Mouse (Mus musculus) thymus, postnatal 14 days (tissue): ENCODE results near the gene Clec4e.
"Not testable (repeated sequence)": the region's sequence is repeated elsewhere in the genome, so short reads cannot be mapped to it uniquely, and the experiment has no call there.

Experiments used
- DNase-seq: peaks from one replicate; pipeline ENCODE4 v3.0.0; 2021

Gene Clec4e

DNA sequence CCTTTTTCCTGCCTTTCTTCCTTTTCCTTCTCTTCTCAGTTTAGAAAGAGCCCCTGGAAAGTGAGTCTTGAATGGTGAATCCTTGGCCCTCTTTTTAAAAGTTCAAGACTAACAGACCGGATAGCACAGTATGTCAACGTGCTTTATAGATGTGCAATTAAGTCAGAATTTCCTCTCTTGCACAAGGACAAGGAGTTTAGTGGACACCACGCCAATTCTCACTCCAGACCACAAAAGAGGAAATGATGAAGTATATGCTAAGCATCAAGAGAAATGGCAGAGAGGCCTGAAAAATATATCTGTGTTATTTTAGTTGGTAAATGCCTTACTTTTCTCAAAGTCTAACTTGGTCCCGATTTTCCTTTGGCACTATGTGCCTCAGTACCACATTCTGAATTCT lies at the start of gene Clec4e:
Gene Clec4e, minus strand, starts transcription at position 118 of the 400 bp plus-strand sequence.
- no peak for DNase-seq

DNA sequence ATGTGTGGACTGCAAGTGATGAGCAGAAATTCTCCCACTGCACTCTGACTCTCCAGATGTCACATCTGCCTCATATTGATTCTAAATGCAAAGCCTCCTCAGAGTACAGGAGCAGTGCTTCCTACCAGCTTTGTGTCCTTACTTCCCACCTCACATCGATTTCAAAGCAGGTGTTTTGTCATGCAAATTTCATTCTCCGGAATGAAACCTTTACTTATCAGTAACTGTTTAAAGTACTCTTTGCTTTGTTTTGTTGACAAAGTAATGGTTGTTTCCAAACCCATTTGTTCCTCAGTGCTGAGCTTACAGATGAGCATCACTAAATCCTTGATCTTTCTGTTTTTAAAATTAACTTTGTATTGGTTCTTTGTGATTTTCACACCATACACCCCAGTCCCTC lies 42.8 kb upstream of the Clec4e start:
- DNase-seq: no peak

- no peak for DNase-seq
Observed at GRCm38 (mm10) chr6:123308033-123308432, 18.4 kb upstream of the Clec4e start, which contains the start of gene Vmn2r19. Vmn2r19 (plus strand) TSS chr6:123308333.

- DNase-seq: not testable (repeated sequence)
Observed at GRCm38 (mm10) chr6:123306315-123306714, 16.6 kb upstream of the Clec4e start.

- no peak for DNase-seq
Observed at GRCm38 (mm10) chr6:123296687-123297086, 7.0 kb upstream of the Clec4e start.

DNA sequence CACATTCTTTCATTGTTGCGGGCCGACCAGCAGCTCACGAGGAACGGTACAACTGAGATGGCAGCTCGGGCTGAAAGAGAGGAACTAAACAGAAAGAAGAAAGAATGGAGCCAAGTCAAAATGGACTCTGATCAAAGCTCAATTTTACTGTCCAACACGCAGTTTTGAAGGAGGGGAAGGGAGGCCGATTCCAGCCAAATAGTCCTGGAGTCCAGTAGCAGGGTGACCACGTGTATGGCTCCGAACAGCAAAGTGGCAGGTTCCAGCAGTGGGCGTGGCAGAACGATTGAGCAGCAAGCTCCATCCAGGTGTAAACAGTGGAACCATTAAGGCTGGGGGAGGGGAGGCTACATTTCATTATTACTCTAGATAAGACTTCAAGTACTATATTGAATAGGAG lies 3.8 kb upstream of the Clec4e start:
- not testable (repeated sequence) for DNase-seq

DNA sequence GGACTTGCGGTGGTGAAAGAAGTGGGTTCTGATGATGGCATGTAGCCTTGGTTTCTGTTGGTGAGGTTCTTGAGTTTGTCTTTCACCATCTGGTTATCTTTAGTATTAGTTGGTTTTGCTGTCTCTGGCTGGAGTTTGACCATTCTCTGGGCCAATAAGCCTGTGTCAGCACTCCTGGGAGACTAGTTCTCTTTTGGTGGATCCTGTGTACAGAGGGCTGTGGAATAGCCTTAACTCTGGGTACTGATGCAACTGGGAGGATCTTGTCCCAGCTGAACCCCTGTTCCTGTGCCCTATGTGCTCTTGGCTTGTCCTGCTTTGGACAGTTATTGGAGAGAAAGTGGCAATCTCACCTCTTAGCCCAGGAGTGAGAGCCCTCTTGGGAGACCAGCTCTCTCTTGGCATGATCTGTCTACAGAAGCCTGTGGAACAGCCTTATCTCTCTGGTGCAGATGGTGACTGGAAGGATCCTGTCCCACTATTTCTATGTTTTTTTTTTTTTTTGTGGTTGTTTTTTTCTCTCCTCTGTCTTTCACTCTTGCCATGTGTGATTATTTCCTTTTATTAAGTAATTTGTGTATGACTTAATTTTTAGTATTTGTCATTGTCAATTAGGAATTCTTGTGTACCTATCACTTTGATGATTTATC lies 3.2 kb upstream of the Clec4e start:
- no peak for DNase-seq

GRCm38 (mm10) chr6:123288931-123289330 lies 739 bp downstream of the Clec4e start:
- no peak for DNase-seq

- DNase-seq: no peak
Observed at GRCm38 (mm10) chr6:123286311-123286710, 3.4 kb downstream of the Clec4e start.

- DNase-seq: no peak
Observed at GRCm38 (mm10) chr6:123279443-123279842, 10.2 kb downstream of the Clec4e start.

DNA sequence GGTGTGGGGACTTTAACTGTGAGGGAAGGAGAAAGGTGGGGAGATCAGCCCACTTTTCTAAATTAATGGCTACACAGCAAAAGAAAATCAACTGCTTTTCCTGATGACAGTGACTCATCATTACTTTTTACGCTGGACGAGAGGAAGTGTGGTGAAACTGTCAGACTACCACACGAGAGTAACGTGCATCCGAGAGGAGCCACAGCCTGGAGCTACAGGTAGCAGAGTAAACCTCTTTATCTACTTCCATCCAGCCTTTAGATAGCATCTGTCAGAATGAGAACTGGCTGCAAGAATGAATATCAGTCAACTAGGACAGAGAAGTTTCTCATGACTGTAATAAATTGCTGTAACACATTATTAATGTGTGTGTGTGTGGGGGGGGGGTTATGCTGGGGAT lies 22.7 kb downstream of the Clec4e start:
- no peak for DNase-seq

- DNase-seq: no peak
Observed at GRCm38 (mm10) chr6:123265809-123266208, 23.9 kb downstream of the Clec4e start.

- DNase-seq: no peak
Observed at GRCm38 (mm10) chr6:123264194-123264593, 25.5 kb downstream of the Clec4e start.

GRCm38 (mm10) chr6:123261555-123262161 lies 28.0 kb downstream of the Clec4e start, which contains the start of gene Clec4d:
Clec4d (plus strand) TSS chr6:123262111.
- DNase-seq: no peak

- no peak for DNase-seq
Observed at GRCm38 (mm10) chr6:123260868-123261267, 28.8 kb downstream of the Clec4e start.

DNA sequence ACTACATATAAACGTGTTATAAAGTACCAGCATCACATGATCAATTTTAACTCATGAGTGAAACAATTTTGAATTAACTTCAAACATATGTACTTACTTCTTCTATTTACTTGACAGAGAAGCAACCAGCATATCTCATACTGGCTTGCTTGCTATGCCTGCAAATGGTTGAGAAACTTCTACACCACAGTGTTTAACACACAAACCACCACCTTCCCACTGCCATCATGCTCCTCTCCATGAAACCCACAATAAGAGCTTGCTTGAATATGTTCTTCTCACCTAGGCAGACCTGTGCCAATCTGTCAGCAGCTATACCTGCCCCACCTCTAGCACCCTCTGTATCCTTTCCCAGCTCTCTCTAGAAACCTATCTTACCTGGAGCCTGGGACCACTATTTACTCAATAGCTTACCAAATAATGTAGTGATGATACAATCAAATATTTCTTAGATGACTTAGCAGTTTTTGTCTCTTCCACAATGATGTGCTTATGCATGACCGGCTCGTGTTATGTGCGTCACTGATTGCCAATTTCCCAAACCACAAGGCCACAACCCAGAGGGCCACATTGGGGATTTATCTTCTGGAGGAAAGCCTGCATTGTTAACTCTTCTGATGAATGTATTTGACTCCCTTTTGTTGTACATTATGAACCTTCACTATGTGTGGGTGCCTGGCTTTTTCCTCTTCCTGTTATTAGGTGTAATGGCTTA lies 29.6 kb downstream of the Clec4e start:
- no peak for DNase-seq

DNA sequence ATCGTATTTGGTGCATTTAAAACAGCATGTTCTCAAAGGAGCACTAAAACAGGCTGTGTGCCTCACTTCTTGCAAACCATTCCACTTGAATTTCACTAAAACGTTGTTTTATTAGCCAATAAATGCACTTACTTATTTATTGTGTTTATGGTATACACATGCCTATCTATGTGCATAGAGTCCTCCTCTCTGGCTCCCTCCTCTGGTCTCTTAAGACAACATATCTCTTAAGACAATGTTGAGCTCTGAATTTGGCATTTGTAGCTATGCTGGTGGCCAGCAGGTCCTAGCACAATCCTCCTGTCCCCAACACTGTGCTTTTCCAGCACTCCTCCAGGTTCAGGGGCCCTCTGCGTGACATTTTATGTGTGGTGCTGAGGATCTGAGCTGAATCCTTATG lies 30.7 kb downstream of the Clec4e start:
- DNase-seq: no peak

DNA sequence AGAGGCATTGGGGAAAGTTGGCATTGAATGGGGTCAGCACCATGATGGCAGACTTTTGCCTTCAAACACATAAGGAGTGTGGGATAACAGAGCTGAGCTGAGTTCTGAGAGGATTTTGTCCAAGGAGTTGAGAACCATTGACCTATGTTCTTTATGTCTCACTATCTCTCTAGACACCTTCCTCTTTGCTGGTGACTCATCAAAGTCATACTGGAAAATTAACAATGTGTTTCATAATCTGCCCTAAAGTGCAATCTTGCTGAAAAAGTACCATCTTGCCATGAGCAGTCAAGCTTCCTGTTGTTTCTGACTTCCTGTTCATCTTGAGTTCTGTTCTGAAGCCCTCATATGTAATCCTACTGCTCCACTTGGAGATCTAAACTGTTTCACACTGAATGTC lies 36.9 kb downstream of the Clec4e start:
- no peak for DNase-seq

DNA sequence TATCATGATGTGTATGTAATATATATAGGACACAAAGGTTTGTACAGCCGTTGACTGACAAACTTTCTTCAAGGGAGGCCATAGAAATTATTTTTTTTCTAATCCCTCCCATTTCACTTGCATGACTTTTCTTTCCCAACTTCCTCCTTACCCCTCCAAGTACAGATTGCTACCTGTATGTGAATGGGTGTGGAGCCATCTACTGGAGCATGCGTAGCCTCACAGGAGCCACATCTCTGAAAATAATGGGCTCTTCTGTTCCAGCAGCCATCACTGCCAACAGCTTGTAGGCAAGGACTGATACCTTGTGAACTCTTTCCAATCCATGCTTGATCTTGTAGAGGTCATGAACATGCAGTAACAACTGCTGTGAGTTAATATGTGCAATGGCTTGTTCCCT lies 40.8 kb downstream of the Clec4e start:
- not testable (repeated sequence) for DNase-seq

- no peak for DNase-seq
Observed at GRCm38 (mm10) chr6:123244201-123244600, 45.5 kb downstream of the Clec4e start.

GRCm38 (mm10) chr6:123237582-123237981 lies 52.1 kb downstream of the Clec4e start:
- no peak for DNase-seq
